Mouse (Mus musculus) lung, postnatal 0 days (tissue): ENCODE measurements around the gene Pappa. TPM values are rescaled to one million over a fixed set of nuclear protein-coding genes. Genes with fewer than 3 reads are reported as not detected.

Experiments
- ATAC-seq: fragments of 200-750 bp; cut with Nextera tagmentation; 2 replicates; pipeline ENCODE4 v1.8.0; 2017; ENCODE audit warnings: moderate library complexity
- DNase-seq: peaks from one replicate; pipeline ENCODE4 v3.0.0-alpha.2; 2016; ENCODE audit warnings: low spot score
- H3K27ac ChIP-seq: fragments of 300-500 bp; sonication (generic); 2 replicates; pipeline ENCODE4 v1.5.1; 2014; ENCODE audit warnings: antibody characterized with exemption, mild to moderate bottlenecking, low read length, mixed read lengths
- H3K27me3 ChIP-seq: fragments of 300-500 bp; sonication (generic); replicated peaks from 2 replicates; pipeline ENCODE4 v1.6.1; 2014; ENCODE audit warnings: low read length, mixed read lengths; ENCODE audit not compliant: insufficient read depth
- H3K36me3 ChIP-seq: fragments of 300-500 bp; sonication (generic); 2 replicates; pipeline ENCODE4 v1.6.1; 2014; ENCODE audit warnings: low read length, mixed read lengths; ENCODE audit not compliant: insufficient read depth
- H3K4me1 ChIP-seq: fragments of 300-500 bp; sonication (generic); 2 replicates; pipeline ENCODE4 v1.6.1; 2014; ENCODE audit warnings: antibody characterized with exemption, low read depth, low read length, mixed read lengths; ENCODE audit not compliant: insufficient read depth
- H3K4me2 ChIP-seq: fragments of 300-500 bp; sonication (generic); replicated peaks from 2 replicates; pipeline ENCODE4 v1.6.1; 2014; ENCODE audit warnings: low read depth, mild to moderate bottlenecking, low read length, moderate library complexity, mixed read lengths
- H3K4me3 ChIP-seq: fragments of 300-500 bp; sonication (generic); 2 replicates; pipeline ENCODE4 v1.5.1; 2014; ENCODE audit warnings: low read depth, low read length
- H3K9ac ChIP-seq: fragments of 300-500 bp; sonication (generic); replicated peaks from 2 replicates; pipeline ENCODE4 v1.6.1; 2014; ENCODE audit warnings: low read depth, mild to moderate bottlenecking
- H3K9me3 ChIP-seq: fragments of 300-500 bp; sonication (generic); 2 replicates; pipeline ENCODE4 v1.6.1; 2016; ENCODE audit warnings: low read length, mixed read lengths
- CTCF ChIP-seq: IDR thresholded peaks from 2 replicates; pipeline ENCODE4 v1.5.1; 2016; ENCODE audit warnings: antibody characterized with exemption, mild to moderate bottlenecking
- EP300 ChIP-seq: IDR thresholded peaks from 2 replicates; pipeline ENCODE4 v1.6.1; 2016; ENCODE audit warnings: antibody characterized with exemption, mild to moderate bottlenecking, control low read depth
- WGBS: fragments of 180-500 bp; shearing (Covaris S2); extraction: QIAGEN DNeasy Blood & Tissue Kit; methylation state at CpG from one replicate; pipeline ENCODE4 v1.1.7; 2014; 5-methylcytosine and 5-hydroxymethylcytosine counted together
- polyA plus RNA-seq: library from polyadenylated mRNA; unstranded; fragments of >200 nt; fragmentation: Nextera tagmentation; extraction: Ambion mirVana; gene quantifications from 2 replicates; pipeline ENCODE4 v1.2.1, GENCODE M21; 2015

Gene Pappa
- polyA plus RNA-seq, 1 experiment from 2014 or later: 0.31 TPM

DNA sequence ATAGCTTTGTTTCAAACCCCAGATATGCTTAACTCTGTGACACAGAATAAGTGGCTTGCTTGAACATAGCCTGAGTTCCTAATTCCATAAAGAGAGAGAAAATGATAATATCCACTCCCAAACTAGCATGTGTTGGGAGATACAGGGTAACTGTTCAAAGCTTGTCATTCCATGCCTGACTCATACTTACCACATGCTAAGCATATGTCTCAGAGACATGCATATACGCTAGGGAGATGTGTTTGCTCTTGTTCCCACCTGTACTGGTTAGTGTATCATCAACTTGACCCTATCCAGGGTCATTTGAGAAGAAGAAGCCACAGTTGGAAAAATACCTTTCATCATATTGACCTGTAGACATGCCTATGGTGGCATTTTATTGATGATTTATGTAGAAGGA lies 63.7 kb downstream of the Pappa start:
- H3K27ac ChIP-seq: no peak overlapping the region
- ATAC-seq (no peak), DNase-seq (no peak)
- WGBS: 82% methylated on average over 1 of the region's 1 CpGs
- no peak overlapping the region for H3K9ac ChIP-seq
- H3K4me1 ChIP-seq: no peaks in the 10 kb centered on the region
- TF ChIP-seq CTCF (no peak), EP300 (no peak)
- H3K4me3 ChIP-seq: no peak overlapping the region
- no peaks in the 10 kb centered on the region for H3K27me3 ChIP-seq
- H3K4me2 ChIP-seq: no peak overlapping the region
- no peaks in the 10 kb centered on the region for H3K36me3 ChIP-seq
- no peaks in the 10 kb centered on the region for H3K9me3 ChIP-seq

DNA sequence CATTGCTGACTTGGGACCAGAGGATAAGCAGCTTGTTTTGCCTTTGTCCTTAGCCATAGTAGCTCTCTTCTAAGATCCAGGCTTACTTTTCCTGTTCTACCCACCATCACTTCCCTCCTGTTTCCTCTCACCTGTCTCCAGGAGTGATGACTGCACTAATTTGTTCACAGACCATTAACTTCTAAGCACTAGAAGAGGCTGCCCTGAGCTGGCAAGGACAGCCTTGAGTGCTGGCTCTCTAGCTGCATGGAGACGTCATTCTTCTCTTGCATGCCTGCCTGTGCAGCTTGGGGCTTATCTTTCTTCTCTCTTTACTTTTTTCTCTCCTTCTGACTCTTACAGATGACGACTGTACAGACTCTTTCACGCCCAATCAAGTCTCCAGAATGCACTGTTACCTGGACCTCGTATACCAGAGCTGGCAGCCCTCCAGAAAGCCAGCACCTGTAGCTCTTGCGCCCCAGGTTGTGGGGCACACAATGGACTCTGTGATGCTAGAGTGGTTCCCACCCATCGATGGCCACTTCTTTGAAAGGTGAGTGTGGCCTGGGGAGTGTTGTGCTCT lies 65.0 kb downstream of the Pappa start:
- peak; percentile 67 for ATAC-seq
- Histone ChIP-seq H3K4me3 (no peak overlapping the region), H3K4me1 (no peaks in the 10 kb centered on the region), H3K27me3 (no peaks in the 10 kb centered on the region), H3K9ac (no peak overlapping the region), H3K4me2 (no peak overlapping the region), H3K36me3 (no peaks in the 10 kb centered on the region), H3K9me3 (no peaks in the 10 kb centered on the region), H3K27ac (no peak overlapping the region)
- DNase-seq: peak; percentile 28
- TF ChIP-seq EP300: no peak
- TF ChIP-seq CTCF: no peak
- 45% methylated on average over 6 of the region's 6 CpGs for WGBS

- H3K27ac ChIP-seq: no peak overlapping the region
- DNase-seq: no peak
- no peak overlapping the region for H3K9ac ChIP-seq
- H3K4me3 ChIP-seq: no peak overlapping the region
- 64% methylated on average over 3 of the region's 3 CpGs for WGBS
- no peak overlapping the region for H3K4me2 ChIP-seq
- no peaks in the 10 kb centered on the region for H3K27me3 ChIP-seq
- no peaks in the 10 kb centered on the region for H3K36me3 ChIP-seq
- H3K4me1 ChIP-seq: no peaks in the 10 kb centered on the region
- ATAC-seq: no peak
- TF ChIP-seq EP300: no peak
- no peak for TF ChIP-seq CTCF
- no peaks in the 10 kb centered on the region for H3K9me3 ChIP-seq
These were observed 68.8 kb downstream of the Pappa start for GRCm38 (mm10) chr4:65192810-65193209.

GRCm38 (mm10) chr4:65195971-65196370 lies 72.0 kb downstream of the Pappa start:
- no peak overlapping the region for H3K27ac ChIP-seq
- no peaks in the 10 kb centered on the region for H3K36me3 ChIP-seq
- 81% methylated on average over 1 of the region's 1 CpGs for WGBS
- TF ChIP-seq EP300: no peak
- H3K4me3 ChIP-seq: no peak overlapping the region
- no peak for ATAC-seq
- H3K4me2 ChIP-seq: no peak overlapping the region
- no peaks in the 10 kb centered on the region for H3K9me3 ChIP-seq
- no peak overlapping the region for H3K9ac ChIP-seq
- DNase-seq: no peak
- H3K4me1 ChIP-seq: no peaks in the 10 kb centered on the region
- H3K27me3 ChIP-seq: no peaks in the 10 kb centered on the region

DNA sequence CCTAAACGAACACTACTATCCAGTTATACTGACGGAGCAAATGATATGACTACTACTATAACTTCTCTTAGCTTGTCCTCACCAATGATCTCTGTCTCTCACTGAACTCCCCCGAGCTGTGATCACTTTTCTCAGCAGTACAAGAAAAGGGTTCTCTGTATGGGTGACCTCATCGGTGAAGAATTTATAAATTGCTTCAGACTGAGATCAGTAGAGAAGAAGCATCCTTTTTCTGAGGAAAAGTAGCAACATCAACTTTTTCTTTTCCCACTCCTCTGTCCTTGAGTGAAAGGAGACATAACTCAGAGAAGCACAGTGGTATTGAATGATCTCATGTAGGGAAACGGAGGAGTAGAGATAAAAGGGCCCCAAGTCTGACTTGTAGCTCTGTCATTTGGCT lies 79.7 kb downstream of the Pappa start:
- Histone ChIP-seq H3K27ac (no peak overlapping the region), H3K36me3 (no peaks in the 10 kb centered on the region), H3K9me3 (no peaks in the 10 kb centered on the region), H3K9ac (no peak overlapping the region), H3K4me2 (no peak overlapping the region), H3K4me1 (no peaks in the 10 kb centered on the region), H3K27me3 (no peaks in the 10 kb centered on the region), H3K4me3 (no peak overlapping the region)
- DNase-seq: no peak
- TF ChIP-seq CTCF (no peak), EP300 (no peak)
- WGBS: 72% methylated on average over 5 of the region's 5 CpGs
- ATAC-seq: no peak

DNA sequence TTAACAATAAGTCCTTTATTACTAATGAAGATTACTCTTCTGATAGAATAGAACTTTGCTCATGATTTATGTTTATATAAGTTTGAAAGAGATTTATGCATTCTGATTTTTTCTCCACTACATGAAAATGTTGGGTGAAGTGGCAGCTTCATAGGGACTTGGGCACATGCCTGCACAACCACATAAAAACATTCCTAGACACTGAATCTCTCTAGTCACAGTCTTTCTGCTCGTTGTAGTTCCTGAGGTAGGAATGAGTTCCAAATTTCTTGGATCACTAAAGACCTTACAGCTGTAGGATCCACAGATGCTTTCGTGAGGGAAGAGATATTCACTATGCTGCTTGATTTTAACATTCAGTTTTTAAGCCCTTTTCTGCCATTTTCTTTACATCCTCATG lies 81.5 kb downstream of the Pappa start:
- 64% methylated on average over 2 of the region's 2 CpGs for WGBS
- Histone ChIP-seq H3K36me3 (no peaks in the 10 kb centered on the region), H3K27me3 (no peaks in the 10 kb centered on the region), H3K4me1 (no peaks in the 10 kb centered on the region), H3K9ac (no peak overlapping the region), H3K9me3 (no peaks in the 10 kb centered on the region), H3K4me2 (no peak overlapping the region), H3K4me3 (no peak overlapping the region), H3K27ac (no peak overlapping the region)
- no peak for DNase-seq
- TF ChIP-seq CTCF (no peak), EP300 (no peak)
- no peak for ATAC-seq
